Mouse (Mus musculus) heart, embryonic 13.5 days (tissue): ENCODE measurements around the gene Kcnn3. TPM values are rescaled to one million over a fixed set of nuclear protein-coding genes. Genes with fewer than 3 reads are reported as not detected.

Experiments used
- ATAC-seq: fragments of 200-750 bp; cut with Nextera tagmentation; 2 replicates; pipeline ENCODE4 v1.8.0; 2017; ENCODE audit warnings: moderate TSS enrichment; ENCODE audit not compliant: insufficient number of reproducible peaks, low FRiP score, low TSS enrichment; ENCODE audit errors: extremely low read depth
- H3K27ac ChIP-seq: fragments of 300-500 bp; sonication (generic); replicated peaks from 2 replicates; pipeline ENCODE4 v1.5.1; 2015; ENCODE audit warnings: moderate library complexity, mild to moderate bottlenecking, inconsistent platforms
- H3K27me3 ChIP-seq: fragments of 300-500 bp; sonication (generic); replicated peaks from 2 replicates; pipeline ENCODE4 v1.6.1; 2015; ENCODE audit warnings: mild to moderate bottlenecking, inconsistent platforms
- H3K36me3 ChIP-seq: fragments of 300-500 bp; sonication (generic); 2 replicates; pipeline ENCODE4 v1.6.1; 2015; ENCODE audit warnings: mild to moderate bottlenecking, inconsistent platforms
- H3K4me1 ChIP-seq: fragments of 300-500 bp; sonication (generic); 2 replicates; pipeline ENCODE4 v1.6.1; 2015; ENCODE audit warnings: inconsistent platforms
- H3K4me2 ChIP-seq: fragments of 300-500 bp; sonication (generic); 2 replicates; pipeline ENCODE4 v1.6.1; 2015; ENCODE audit warnings: inconsistent platforms, mild to moderate bottlenecking, moderate library complexity
- H3K4me3 ChIP-seq: fragments of 300-500 bp; sonication (generic); 2 replicates; pipeline ENCODE4 v1.5.1; 2015; ENCODE audit warnings: moderate library complexity, mild to moderate bottlenecking, inconsistent platforms
- H3K9ac ChIP-seq: fragments of 300-500 bp; sonication (generic); 2 replicates; pipeline ENCODE4 v1.6.1; 2015; ENCODE audit warnings: inconsistent platforms, mild to moderate bottlenecking, moderate library complexity
- H3K9me3 ChIP-seq: fragments of 300-500 bp; sonication (generic); 2 replicates; pipeline ENCODE4 v1.6.1; 2016; ENCODE audit warnings: inconsistent platforms
- WGBS: fragments of 180-500 bp; shearing (Covaris S2); methylation state at CpG from one replicate; pipeline ENCODE4 v1.1.7; 2015; ENCODE audit warnings: mixed read lengths; 5-methylcytosine and 5-hydroxymethylcytosine counted together
- polyA plus RNA-seq: library from polyadenylated mRNA; unstranded; fragments of >200 nt; fragmentation: Nextera tagmentation; extraction: Ambion mirVana; gene quantifications from 2 replicates; pipeline ENCODE4 v1.2.1, GENCODE M21; 2015

Gene Kcnn3
- polyA plus RNA-seq, 1 experiment from 2014 or later, result 2.3 TPM

DNA sequence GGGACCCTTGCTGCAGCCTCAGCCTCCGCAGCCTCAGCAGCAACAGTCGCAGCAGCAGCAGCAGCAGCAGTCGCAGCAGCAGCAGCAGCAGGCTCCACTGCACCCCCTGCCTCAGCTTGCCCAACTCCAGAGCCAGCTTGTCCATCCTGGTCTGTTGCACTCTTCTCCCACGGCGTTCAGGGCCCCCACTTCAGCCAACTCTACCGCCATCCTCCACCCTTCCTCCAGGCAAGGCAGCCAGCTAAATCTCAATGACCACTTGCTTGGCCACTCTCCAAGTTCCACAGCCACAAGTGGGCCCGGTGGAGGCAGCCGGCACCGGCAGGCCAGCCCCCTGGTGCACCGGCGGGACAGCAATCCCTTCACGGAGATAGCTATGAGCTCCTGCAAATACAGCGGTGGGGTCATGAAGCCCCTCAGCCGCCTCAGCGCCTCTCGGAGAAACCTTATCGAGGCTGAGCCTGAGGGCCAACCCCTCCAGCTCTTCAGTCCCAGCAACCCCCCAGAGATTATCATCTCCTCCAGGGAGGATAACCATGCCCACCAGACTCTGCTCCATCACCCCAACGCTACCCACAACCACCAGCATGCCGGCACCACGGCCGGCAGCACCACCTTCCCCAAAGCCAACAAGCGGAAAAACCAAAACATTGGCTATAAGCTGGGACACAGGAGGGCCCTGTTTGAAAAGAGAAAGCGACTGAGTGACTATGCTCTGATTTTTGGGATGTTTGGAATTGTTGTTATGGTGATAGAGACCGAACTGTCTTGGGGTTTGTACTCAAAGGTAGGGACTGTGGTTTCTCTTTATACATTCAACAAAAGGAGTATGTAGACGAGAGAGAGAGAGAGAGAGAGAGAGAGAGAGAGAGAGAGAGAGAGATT, 896 bp downstream of the Kcnn3 start:
- H3K27me3 ChIP-seq, result peaks cover 53% of the 10 kb centered on the region
- H3K4me2 ChIP-seq, result peak overlapping the region; percentile 96
- peak overlapping the region; percentile 73 for H3K9ac ChIP-seq
- 6% methylated on average over 25 of the region's 25 CpGs for WGBS
- peaks cover 7% of the 10 kb centered on the region for H3K9me3 ChIP-seq
- H3K27ac ChIP-seq, result no peak overlapping the region
- peak overlapping the region; percentile 50 for H3K4me3 ChIP-seq
- H3K4me1 ChIP-seq, result peaks cover 46% of the 10 kb centered on the region
- no peaks in the 10 kb centered on the region for H3K36me3 ChIP-seq
- ATAC-seq, result no peak

DNA sequence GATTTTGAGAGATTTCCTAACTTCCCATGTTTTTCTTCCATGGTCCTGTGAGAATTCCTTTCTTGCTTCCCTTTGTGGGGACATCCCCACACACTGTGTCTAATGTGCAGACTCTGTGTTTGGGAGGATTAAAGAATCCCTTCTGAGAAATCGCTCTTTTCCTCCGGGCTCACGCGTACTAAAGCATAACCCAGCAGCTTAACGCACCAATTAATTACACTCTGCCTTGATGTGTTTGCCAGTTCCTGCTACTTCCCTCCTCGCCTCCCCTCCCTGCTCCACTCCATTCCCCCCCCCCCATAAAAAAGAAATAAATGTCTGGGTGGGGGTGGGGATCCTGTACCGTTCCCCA, 1.5 kb downstream of the Kcnn3 start:
- Histone ChIP-seq H3K27ac (no peak overlapping the region), H3K9me3 (peaks cover 4% of the 10 kb centered on the region), H3K4me1 (peaks cover 47% of the 10 kb centered on the region), H3K4me2 (peak overlapping the region; percentile 96), H3K27me3 (peaks cover 53% of the 10 kb centered on the region), H3K4me3 (peak overlapping the region; percentile 50), H3K36me3 (no peaks in the 10 kb centered on the region), H3K9ac (peak overlapping the region; percentile 73; the same call in 1 of the 2 replicates)
- no peak for ATAC-seq
- WGBS, result 24% methylated on average over 7 of the region's 7 CpGs

DNA sequence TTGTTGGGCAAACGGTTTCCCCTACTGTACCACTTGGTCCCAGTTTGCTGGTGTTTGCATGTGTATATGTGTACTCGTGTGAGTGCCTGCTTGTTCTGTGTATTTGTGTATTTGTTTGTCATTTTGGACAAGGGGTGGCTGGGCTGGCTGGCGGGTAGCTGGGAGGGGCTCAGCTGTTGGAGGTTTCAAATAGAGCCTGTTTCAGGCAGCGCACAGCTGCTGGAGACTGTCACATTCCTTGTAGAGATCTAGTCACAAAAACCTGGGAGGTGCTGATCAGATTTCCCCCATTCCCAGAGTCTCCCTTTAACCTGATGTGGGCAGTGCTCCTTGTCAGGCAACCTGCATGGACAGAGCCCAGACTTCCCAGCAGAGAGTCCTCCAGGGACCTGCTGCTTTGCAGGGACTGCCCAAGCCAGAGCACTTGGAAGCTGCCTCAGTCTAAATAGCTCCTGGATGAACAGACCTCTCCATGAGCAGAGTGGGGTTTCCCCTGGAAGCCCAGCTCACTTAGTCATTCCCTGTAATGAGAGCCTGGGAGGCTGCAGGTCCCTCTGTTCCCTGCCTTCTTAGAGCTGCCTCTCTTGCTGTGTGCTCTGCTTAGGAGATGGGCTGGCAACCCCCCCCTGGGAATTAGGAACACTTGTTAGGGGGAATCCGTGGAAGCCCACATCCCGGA, 2.6 kb downstream of the Kcnn3 start:
- no peak for ATAC-seq

DNA sequence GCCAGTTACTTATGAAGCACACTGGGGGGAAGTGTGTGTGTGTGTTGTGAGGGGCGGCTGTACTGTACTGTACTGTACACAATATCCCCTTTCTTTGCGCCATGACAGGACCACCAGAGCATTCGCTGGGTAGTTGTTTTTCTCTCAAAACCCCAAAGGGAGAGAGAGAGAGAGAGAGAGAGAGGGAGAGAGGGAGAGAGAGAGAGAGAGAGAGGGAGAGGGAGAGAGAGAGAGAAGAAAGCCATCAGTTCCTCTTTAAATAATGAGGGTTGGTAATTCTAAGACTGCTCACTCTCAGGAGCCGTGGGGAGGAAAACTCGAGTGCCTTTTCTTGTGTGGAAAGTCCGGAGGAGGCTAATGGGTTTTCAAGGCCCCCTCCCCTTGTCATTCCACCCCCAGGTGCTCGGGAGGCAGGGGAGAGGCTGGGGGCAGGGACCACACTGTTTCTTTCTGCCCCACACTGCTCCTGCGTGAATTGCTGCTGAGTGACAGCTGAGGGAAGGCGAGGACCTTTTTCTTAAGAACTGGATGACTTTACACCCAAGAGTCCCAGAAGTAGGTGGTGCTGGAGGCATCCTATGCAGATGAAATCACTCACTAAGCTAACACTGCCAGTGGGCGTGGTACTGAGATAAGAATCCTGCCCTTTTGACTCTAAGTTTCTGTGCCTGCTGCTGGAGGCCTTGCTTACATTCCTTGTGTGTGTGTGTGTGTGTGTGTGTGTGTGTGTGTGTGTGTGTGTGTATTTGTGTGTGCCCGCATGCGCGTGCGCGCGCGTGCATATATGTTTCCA, 6.5 kb downstream of the Kcnn3 start:
- WGBS, result 56% methylated on average over 17 of the region's 17 CpGs
- Histone ChIP-seq H3K27ac (no peak overlapping the region), H3K36me3 (no peaks in the 10 kb centered on the region), H3K9me3 (no peaks in the 10 kb centered on the region), H3K4me2 (no peak overlapping the region), H3K9ac (no peak overlapping the region), H3K4me3 (no peak overlapping the region), H3K4me1 (peaks cover 30% of the 10 kb centered on the region), H3K27me3 (peaks cover 66% of the 10 kb centered on the region)
- no peak for ATAC-seq

More for the DNA sequence above, 2.6 kb downstream of the Kcnn3 start:
- no peaks in the 10 kb centered on the region for H3K36me3 ChIP-seq
- peak overlapping the region; percentile 96 for H3K4me2 ChIP-seq
- peaks cover 57% of the 10 kb centered on the region for H3K27me3 ChIP-seq
- 30% methylated on average over 6 of the region's 6 CpGs for WGBS
- H3K27ac ChIP-seq, result no peak overlapping the region
- H3K9me3 ChIP-seq, result no peaks in the 10 kb centered on the region
- peak overlapping the region; percentile 50; the same call in 1 of the 2 replicates for H3K9ac ChIP-seq
- peaks cover 51% of the 10 kb centered on the region for H3K4me1 ChIP-seq
- H3K4me3 ChIP-seq, result peak overlapping the region; percentile 50

DNA sequence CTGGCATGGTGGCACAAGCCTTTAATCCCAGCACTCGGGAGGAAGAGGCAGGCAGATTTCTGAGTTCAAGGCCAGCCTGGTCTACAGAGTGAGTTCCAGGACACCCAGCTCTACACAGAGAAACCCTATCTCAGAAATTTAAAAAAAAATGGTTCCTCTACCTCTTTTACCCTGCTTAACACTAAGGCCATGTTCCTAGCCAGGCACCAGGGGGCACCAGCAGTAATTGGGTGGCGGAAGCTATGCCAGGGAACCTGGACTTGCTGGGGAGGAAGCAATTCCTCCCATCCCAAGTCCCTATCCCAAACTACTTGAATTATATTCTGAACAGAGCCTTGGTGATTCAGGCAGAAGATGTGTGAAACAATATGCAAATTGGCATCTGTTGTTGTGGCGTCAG, 9.8 kb downstream of the Kcnn3 start:
- no peak overlapping the region for H3K9ac ChIP-seq
- no peaks in the 10 kb centered on the region for H3K36me3 ChIP-seq
- no peak overlapping the region for H3K27ac ChIP-seq
- H3K4me2 ChIP-seq, result no peak overlapping the region
- H3K9me3 ChIP-seq, result no peaks in the 10 kb centered on the region
- no peak for ATAC-seq
- no peak overlapping the region for H3K4me3 ChIP-seq
- H3K4me1 ChIP-seq, result peaks cover 14% of the 10 kb centered on the region
- 72% methylated on average over 3 of the region's 3 CpGs for WGBS
- H3K27me3 ChIP-seq, result peaks cover 49% of the 10 kb centered on the region

DNA sequence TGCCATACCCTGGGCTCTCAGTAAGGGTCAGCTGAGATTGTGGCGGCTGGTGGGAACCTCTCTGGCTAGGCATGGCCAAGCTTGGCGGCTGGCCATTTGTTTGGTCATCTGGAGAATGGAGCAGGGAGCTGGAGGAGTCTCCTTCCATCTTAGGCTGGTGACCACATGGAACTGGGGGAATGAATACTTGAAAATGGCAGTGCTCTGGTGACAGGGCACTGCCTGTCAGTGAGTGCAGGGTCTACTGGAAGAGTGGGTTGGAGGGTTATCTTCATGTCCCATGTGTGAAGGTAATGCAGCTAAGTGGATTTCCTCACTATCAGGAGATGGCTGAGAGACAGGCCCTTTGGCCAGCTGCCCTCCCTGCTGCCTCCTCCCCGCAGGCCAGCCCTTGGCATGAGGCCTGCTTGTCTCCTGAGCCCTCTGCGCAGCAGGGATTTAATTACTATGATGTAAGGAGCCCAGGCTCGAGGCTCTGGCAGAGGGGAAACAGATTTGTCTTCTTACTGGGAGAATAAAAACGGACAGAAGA, 14.7 kb downstream of the Kcnn3 start:
- Histone ChIP-seq H3K27ac (peak overlapping the region; percentile 26; the same call in 1 of the 2 replicates), H3K27me3 (peaks cover 44% of the 10 kb centered on the region), H3K4me1 (peaks cover 14% of the 10 kb centered on the region), H3K4me3 (no peak overlapping the region), H3K4me2 (no peak overlapping the region), H3K36me3 (no peaks in the 10 kb centered on the region), H3K9me3 (no peaks in the 10 kb centered on the region), H3K9ac (no peak overlapping the region)
- peak; percentile 43; the same call in 1 of the 2 replicates for ATAC-seq
- 14% methylated on average over 6 of the region's 6 CpGs for WGBS

DNA sequence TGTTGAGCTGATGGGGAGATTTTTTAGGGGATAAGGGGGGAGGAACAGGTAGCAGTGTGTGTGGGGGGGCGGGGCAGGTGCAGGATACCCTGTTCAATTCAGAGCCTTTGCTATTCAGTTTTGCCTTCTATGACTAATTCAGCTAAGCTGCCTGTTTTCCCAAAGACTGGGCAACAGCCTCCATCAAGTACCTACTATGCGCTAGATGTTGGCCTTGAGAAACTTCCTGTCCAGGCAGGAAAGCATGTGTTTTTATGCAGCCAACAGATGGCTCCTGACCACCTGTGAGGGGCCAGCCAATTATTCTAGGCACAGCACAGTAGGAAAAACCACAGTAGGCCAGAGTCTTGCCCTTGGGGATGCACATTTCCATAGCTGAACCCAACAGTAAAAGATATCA, 15.2 kb downstream of the Kcnn3 start:
- Histone ChIP-seq H3K9me3 (no peaks in the 10 kb centered on the region), H3K9ac (no peak overlapping the region), H3K4me2 (no peak overlapping the region), H3K36me3 (no peaks in the 10 kb centered on the region), H3K27ac (no peak overlapping the region; the same call in 1 of the 2 replicates), H3K27me3 (peaks cover 41% of the 10 kb centered on the region), H3K4me3 (no peak overlapping the region), H3K4me1 (peaks cover 19% of the 10 kb centered on the region)
- ATAC-seq, result no peak
- 90% methylated on average over 2 of the region's 2 CpGs for WGBS

DNA sequence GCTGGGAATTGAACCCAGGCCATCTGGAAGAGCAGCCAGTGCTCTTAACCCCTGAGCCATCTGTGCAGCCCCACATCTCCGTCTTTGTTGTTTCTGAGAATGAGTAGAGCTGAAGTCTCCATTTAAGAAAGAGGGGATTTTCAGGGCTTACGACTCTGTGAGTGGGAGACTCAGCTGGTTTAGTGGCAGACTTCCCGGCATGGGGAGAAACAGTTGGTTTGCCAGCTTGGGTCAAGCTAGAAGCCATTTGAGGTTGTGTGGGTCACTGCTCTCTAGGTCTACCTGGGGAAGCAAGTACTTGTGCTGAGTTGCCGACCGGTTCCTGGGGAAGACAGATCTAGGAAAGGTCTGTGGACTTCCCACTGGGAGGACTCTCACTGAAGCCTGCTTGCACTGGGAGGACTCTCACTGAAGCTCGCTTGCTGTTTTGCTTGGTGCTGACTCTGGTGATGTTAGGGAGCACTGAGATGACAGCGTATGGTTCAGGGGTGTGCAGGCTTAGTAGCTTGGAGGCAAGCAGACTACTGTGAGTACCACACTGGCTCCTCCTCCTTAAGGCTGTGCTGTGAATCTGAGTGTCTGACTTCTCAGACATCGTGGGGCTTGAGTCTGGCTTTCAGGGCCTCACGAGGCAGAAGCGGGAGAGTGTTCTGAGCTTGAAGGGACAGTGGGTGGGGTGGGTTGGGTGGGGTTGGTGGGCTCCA, 19.2 kb downstream of the Kcnn3 start:
- WGBS, result 74% methylated on average over 10 of the region's 10 CpGs
- Histone ChIP-seq H3K9me3 (no peaks in the 10 kb centered on the region), H3K9ac (no peak overlapping the region), H3K4me2 (no peak overlapping the region), H3K27me3 (peaks cover 17% of the 10 kb centered on the region), H3K36me3 (no peaks in the 10 kb centered on the region), H3K4me3 (no peak overlapping the region), H3K27ac (no peak overlapping the region), H3K4me1 (peaks cover 31% of the 10 kb centered on the region)
- ATAC-seq, result no peak

DNA sequence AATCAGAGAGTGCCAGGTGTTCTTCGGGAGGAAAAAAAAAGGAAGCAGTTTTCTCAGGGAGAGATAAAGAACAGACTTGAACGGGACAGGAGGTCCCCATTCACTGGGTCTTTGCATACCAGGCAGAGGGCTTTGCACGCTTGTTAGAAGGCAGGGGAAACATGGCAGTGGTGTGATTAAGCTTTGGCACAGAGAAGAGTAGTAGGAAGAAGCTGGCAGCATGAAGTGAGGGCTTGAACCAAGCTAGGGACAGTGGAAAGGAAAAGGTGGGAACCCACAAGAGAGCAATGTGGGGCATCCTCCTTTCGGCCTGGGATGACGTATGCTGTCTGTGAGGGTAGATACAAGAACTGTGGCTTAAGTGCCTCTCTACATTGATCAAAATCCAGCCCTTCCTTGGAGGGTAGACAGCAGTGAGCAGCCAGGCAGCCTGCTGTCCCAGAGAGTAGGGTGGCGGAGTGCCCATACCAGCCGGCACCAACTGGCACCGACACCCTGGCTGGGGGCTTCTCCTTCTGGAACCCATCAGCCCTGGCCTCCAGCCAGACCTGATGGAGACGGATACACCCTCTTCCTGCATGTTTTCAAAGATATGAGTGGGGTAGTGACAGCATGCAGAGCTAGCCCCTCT, 19.9 kb downstream of the Kcnn3 start:
- no peak for ATAC-seq
- H3K27ac ChIP-seq, result no peak overlapping the region
- no peaks in the 10 kb centered on the region for H3K9me3 ChIP-seq
- H3K4me2 ChIP-seq, result no peak overlapping the region
- H3K36me3 ChIP-seq, result no peaks in the 10 kb centered on the region
- 47% methylated on average over 9 of the region's 9 CpGs for WGBS
- H3K9ac ChIP-seq, result no peak overlapping the region
- peaks cover 24% of the 10 kb centered on the region for H3K4me1 ChIP-seq
- H3K27me3 ChIP-seq, result peaks cover 17% of the 10 kb centered on the region
- no peak overlapping the region for H3K4me3 ChIP-seq

DNA sequence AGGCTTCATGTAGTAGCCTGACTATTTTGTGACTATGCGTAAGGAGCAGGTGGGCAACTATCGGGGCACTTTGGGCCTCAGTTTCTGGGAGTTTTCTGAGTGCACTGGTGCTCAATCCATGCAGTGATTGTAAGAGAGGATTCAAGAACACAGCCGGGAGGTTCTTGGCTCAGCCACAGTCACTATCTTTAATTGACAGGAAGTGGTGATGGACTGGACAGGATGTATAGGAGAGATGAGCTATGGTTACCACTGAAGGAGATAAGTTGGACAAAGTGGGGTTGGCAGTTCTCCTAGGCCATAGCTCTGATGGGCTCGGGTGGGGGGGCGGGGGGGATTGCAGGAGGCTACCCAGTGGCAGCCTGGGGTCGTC, 20.4 kb downstream of the Kcnn3 start:
- Histone ChIP-seq H3K4me1 (peaks cover 19% of the 10 kb centered on the region), H3K4me3 (no peak overlapping the region), H3K4me2 (no peak overlapping the region), H3K27ac (no peak overlapping the region), H3K9me3 (no peaks in the 10 kb centered on the region), H3K9ac (no peak overlapping the region), H3K36me3 (no peaks in the 10 kb centered on the region), H3K27me3 (peaks cover 17% of the 10 kb centered on the region)
- ATAC-seq, result no peak
- 54% methylated on average over 6 of the region's 6 CpGs for WGBS
